Mouse (Mus musculus): ENCODE results near the gene Sec14l2.

DNA sequence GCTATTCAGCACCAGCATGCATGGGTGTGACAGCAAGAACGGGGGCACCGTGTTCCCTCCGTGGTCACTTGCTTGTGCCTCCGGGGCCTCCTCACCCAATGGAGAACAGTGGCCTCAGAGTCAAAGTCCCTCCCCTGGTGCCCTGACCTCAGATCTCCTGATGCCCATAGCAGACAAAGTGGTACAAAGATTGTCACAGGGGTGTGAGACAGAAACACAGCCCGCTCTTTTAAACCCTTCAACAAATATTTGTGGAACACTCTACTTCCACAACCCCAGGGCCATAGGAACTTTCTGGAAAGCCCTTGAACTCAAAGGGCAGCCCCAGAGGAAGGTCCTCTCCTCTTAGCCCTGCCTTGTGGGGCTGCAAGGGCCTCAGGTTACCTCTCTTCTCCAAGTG is 989 bp downstream of the Sec14l2 start:
- TF ChIP-seq EP300 (IDR thresholded peaks at IDR 0.05; ENCODE audit: low read length) (no peak), CTCF (conservative IDR thresholded peaks at IDR 0.05 in 1 of 2, IDR thresholded peaks at IDR 0.05 in 1 of 2; ENCODE audit: low read depth in 2 of 2, low read length in 2 of 2) (no peak), SMC3 (IDR thresholded peaks at IDR 0.05; ENCODE audit: low read depth, low read length) (no peak), TBP (conservative IDR thresholded peaks at IDR 0.05; ENCODE audit: low read depth, low read length) (no peak), E2F4 (IDR thresholded peaks at IDR 0.05; ENCODE audit: insufficient replicate concordance, low read depth, low read length) (no peak)

Measured in CH12.LX (cell line).